In genomic region chr11:51649111-51649888, GRCm38 (mm10) we compare ENCODE assay signal across 8 mouse cellular contexts. TPM values are rescaled to one million over a fixed set of nuclear protein-coding genes. Genes with fewer than 3 reads are reported as not detected.
DNase-seq lines count a peak whose midpoint lies in the region; ATAC-seq lines count a peak whose summit lies in the region.

No protein-coding gene starts in this region.

- H3K4me2 ChIP-seq in kidney, embryonic 14.5 days (replicated peaks; ENCODE audit: low read depth, low read length): peak overlapping the region; percentile 97
- peak overlapping the region; percentile 87 for H3K4me2 ChIP-seq in midbrain, embryonic 12.5 days (replicated peaks)

- H3K9me3 ChIP-seq in kidney, embryonic 14.5 days (ENCODE audit: control insufficient read depth, low read length): no peaks in the 10 kb centered on the region
- H3K9me3 ChIP-seq in midbrain, embryonic 12.5 days: no peaks in the 10 kb centered on the region

- H3K27me3 ChIP-seq in kidney, embryonic 14.5 days (ENCODE audit: control insufficient read depth, insufficient read depth, low read length): no peaks in the 10 kb centered on the region
- peaks cover 30% of the 10 kb centered on the region for H3K27me3 ChIP-seq in midbrain, embryonic 12.5 days

- 0 out of 2 replicates have a peak, but pooled peaks have one; percentile 7 for ATAC-seq in kidney, embryonic 14.5 days (ENCODE audit: low FRiP score, low TSS enrichment)
- 0 out of 2 replicates have a peak, but pooled peaks have one; percentile 8 for ATAC-seq in midbrain, embryonic 12.5 days (ENCODE audit: low FRiP score, low read depth)

- peaks cover 28% of the 10 kb centered on the region; the same call in 1 of the 2 replicates for H3K4me1 ChIP-seq in kidney, embryonic 14.5 days (ENCODE audit: control insufficient read depth, insufficient read depth, low read length)
- peaks cover 31% of the 10 kb centered on the region for H3K4me1 ChIP-seq in midbrain, embryonic 12.5 days

- peak overlapping the region; percentile 74; the same call in 1 of the 2 replicates for H3K9ac ChIP-seq in kidney, embryonic 14.5 days (ENCODE audit: low read depth, low read length)
- 0 out of 2 replicates have a peak overlapping the region, but pooled peaks have one; percentile 31 for H3K9ac ChIP-seq in midbrain, embryonic 12.5 days (replicated peaks)

- peaks cover 9% of the 10 kb centered on the region; the same call in 1 of the 2 replicates for H3K36me3 ChIP-seq in kidney, embryonic 14.5 days (ENCODE audit: control insufficient read depth, insufficient read depth, low read length)
- H3K36me3 ChIP-seq in midbrain, embryonic 12.5 days: no peaks in the 10 kb centered on the region

- 33% methylated on average over 11 of the region's 11 CpGs for WGBS in kidney, embryonic 14.5 days
- WGBS in midbrain, embryonic 12.5 days: 18% methylated on average over 11 of the region's 11 CpGs

- DNase-seq in kidney, adult 18-20 months: no peak
- peak; percentile 65 for DNase-seq in ZHBTc4 (ENCODE audit: low read depth, low spot score)
- DNase-seq in heart, postnatal 4 days: peak; percentile 47
- no peak for DNase-seq in adrenal gland, postnatal 36 days
- no peak for DNase-seq in right cerebral cortex, adult 2 months (ENCODE audit: low spot score in 2 of 2)
- no peak for DNase-seq in urinary bladder, adult 2 months (ENCODE audit: low spot score)

- peak overlapping the region; percentile 48; the same call in 1 of the 2 replicates for H3K27ac ChIP-seq in kidney, embryonic 14.5 days (ENCODE audit: low read depth, low read length)
- peak overlapping the region; percentile 43; the same call in 1 of the 2 replicates for H3K27ac ChIP-seq in midbrain, embryonic 12.5 days (replicated peaks)

- H3K4me3 ChIP-seq in kidney, embryonic 14.5 days (ENCODE audit: low read length): peak overlapping the region; percentile 47
- H3K4me3 ChIP-seq in midbrain, embryonic 12.5 days: peak overlapping the region; percentile 58; the same call in 1 of the 2 replicates

RNA-seq across cellular contexts. Expression of gene N4bp3, which starts 1.3 kb away (rescaled TPM):
- polyA plus RNA-seq in kidney, embryonic 14.5 days (2014; fragmentation: Nextera tagmentation; extraction: Ambion mirVana): 18.5 and 22.6 TPM in 2 replicates
- total RNA-seq in heart, postnatal 4 days (2021): 10 to 100 TPM; 41.3 to 44.4 TPM
- polyA plus RNA-seq in midbrain, embryonic 12.5 days (2016; fragmentation: Nextera tagmentation; extraction: Ambion mirVana): 10.7 and 11.8 TPM in 2 replicates
- total RNA-seq in adrenal gland, postnatal 36 days (2021): 1 to 10 TPM; 7.8 to 7.9 TPM
- polyA plus RNA-seq in urinary bladder, adult 2 months (2012; rRNA removed): 4.2 and 4.9 TPM in 2 replicates

RNA-seq across cellular contexts. Expression of gene D930048N14Rik, which starts 1.5 kb away (rescaled TPM):
- polyA plus RNA-seq in kidney, embryonic 14.5 days (2014; fragmentation: Nextera tagmentation; extraction: Ambion mirVana): 2.4 and 3.8 TPM in 2 replicates
- total RNA-seq in heart, postnatal 4 days (2021): 1 to 10 TPM; 1.3 to 2.0 TPM
- polyA plus RNA-seq in midbrain, embryonic 12.5 days (2016; fragmentation: Nextera tagmentation; extraction: Ambion mirVana): 0.51 TPM in 2 replicates
- 1 to 10 TPM; 1.1 to 1.3 TPM for total RNA-seq in adrenal gland, postnatal 36 days (2021)
- polyA plus RNA-seq in urinary bladder, adult 2 months (2012; rRNA removed): 15.1 and 20.6 TPM in 2 replicates

RNA-seq across cellular contexts. Expression of gene Rmnd5b, which starts 13.6 kb away (rescaled TPM):
- polyA plus RNA-seq in kidney, embryonic 14.5 days (2014; fragmentation: Nextera tagmentation; extraction: Ambion mirVana): 38.9 and 48.7 TPM in 2 replicates
- total RNA-seq in heart, postnatal 4 days (2021): 10 to 100 TPM; 24.3 to 27.4 TPM
- polyA plus RNA-seq in midbrain, embryonic 12.5 days (2016; fragmentation: Nextera tagmentation; extraction: Ambion mirVana): 44.3 and 46.8 TPM in 2 replicates
- 10 to 100 TPM; 35.4 to 54.1 TPM for total RNA-seq in adrenal gland, postnatal 36 days (2021)
- polyA plus RNA-seq in urinary bladder, adult 2 months (2012; rRNA removed): 35.3 and 43.4 TPM in 2 replicates

RNA-seq across cellular contexts. Expression of gene Nhp2, which starts 29.8 kb away (rescaled TPM):
- 211 and 264 TPM in 2 replicates for polyA plus RNA-seq in kidney, embryonic 14.5 days (2014; fragmentation: Nextera tagmentation; extraction: Ambion mirVana)
- 10 to 100 TPM; 41.4 to 42.4 TPM for total RNA-seq in heart, postnatal 4 days (2021)
- polyA plus RNA-seq in midbrain, embryonic 12.5 days (2016; fragmentation: Nextera tagmentation; extraction: Ambion mirVana): 118 and 128 TPM in 2 replicates
- 10 to 100 TPM; 61.5 to 77.5 TPM for total RNA-seq in adrenal gland, postnatal 36 days (2021)
- 48.8 and 55.7 TPM in 2 replicates for polyA plus RNA-seq in urinary bladder, adult 2 months (2012; rRNA removed)

RNA-seq across cellular contexts. Expression of gene 0610009B22Rik, which starts 39.4 kb away (rescaled TPM):
- 105 and 142 TPM in 2 replicates for polyA plus RNA-seq in kidney, embryonic 14.5 days (2014; fragmentation: Nextera tagmentation; extraction: Ambion mirVana)
- total RNA-seq in heart, postnatal 4 days (2021): 10 to 100 TPM; 23.0 to 23.6 TPM
- 103 and 105 TPM in 2 replicates for polyA plus RNA-seq in midbrain, embryonic 12.5 days (2016; fragmentation: Nextera tagmentation; extraction: Ambion mirVana)
- total RNA-seq in adrenal gland, postnatal 36 days (2021): 10 to 100 TPM; 52.9 to 65.3 TPM
- polyA plus RNA-seq in urinary bladder, adult 2 months (2012; rRNA removed): 33.4 and 45.1 TPM in 2 replicates

Comparison
In these comparisons a context has a peak if more than half of its experiments do, and no peak if none do; other contexts are left out.
1. DNase-seq: peak in ZHBTc4 (single experiment) and heart, postnatal 4 days (single experiment); none in kidney, adult 18-20 months (single experiment), adrenal gland, postnatal 36 days (0 of 2), right cerebral cortex, adult 2 months (0 of 2) and urinary bladder, adult 2 months (single experiment).